Mouse (Mus musculus) heart, postnatal 14 days (tissue): ENCODE data around the gene Smco4. TPM values are rescaled to one million over a fixed set of nuclear protein-coding genes. Genes with fewer than 3 reads are reported as not detected.
"Not testable (repeated sequence)": the region's sequence is repeated elsewhere in the genome, so short reads cannot be mapped to it uniquely, and the experiment has no call there.

ENCODE experiments used
- DNase-seq, 2 experiments: peaks; one replicate each; pipeline ENCODE4 v3.0.0; 2021 to 2022
- intact Hi-C: fragments of 180-260 bp; cut with DNase I; formaldehyde crosslinking; loops from one replicate; pipeline ENCODE4 v1.15.1; 2025
- long read RNA-seq, 2 experiments: library from polyadenylated mRNA; stranded (forward); transcript quantifications; one replicate each; pipeline ENCODE4 v2.0.0; 2021
- total RNA-seq, 2 experiments: library from RNA; stranded (reverse); gene quantifications; 2 replicates each; pipeline ENCODE4 v1.2.3; 2021

Gene Smco4
- total RNA-seq = 10 to 100 TPM; 20.7 to 21.2 TPM
- long read RNA-seq, experiment 1, partial matches to known transcripts = 0 of 1 reads
- long read RNA-seq, experiment 1, other reads (novel, unspliced or antisense) = 1 of 1 reads
- long read RNA-seq, experiment 2, partial matches to known transcripts = 0 of 2 reads
- long read RNA-seq, experiment 2, other reads (novel, unspliced or antisense) = 0 of 2 reads

- peak; percentile 87 for DNase-seq
- intact Hi-C loops = loop anchor here (1.0 to 10.0 kb wide), 6 partner anchors 35 to 391 kb away; no protein-coding TSS in a partner anchor
Measured at GRCm38 (mm10) chr9:15493235-15493924, at the start of gene Smco4. Smco4 (plus strand) TSS chr9:15493432.

- intact Hi-C loops = no loop called here
- no peak for DNase-seq
Measured at GRCm38 (mm10) chr9:15447397-15447796, 45.8 kb upstream of the Smco4 start.

GRCm38 (mm10) chr9:15450921-15451320 lies 42.3 kb upstream of the Smco4 start:
- DNase-seq = no peak
- intact Hi-C loops = no loop called here

GRCm38 (mm10) chr9:15472256-15472655 lies 21.0 kb upstream of the Smco4 start:
- no peak for DNase-seq
- intact Hi-C loops = no loop called here

GRCm38 (mm10) chr9:15473206-15473605 lies 20.0 kb upstream of the Smco4 start:
- peak in 1 of 2 experiments; percentile 46 for DNase-seq
- intact Hi-C loops = no loop called here

- intact Hi-C loops = no loop called here
- DNase-seq = peak; percentile 42 to 52
Measured at GRCm38 (mm10) chr9:15477556-15477955, 15.7 kb upstream of the Smco4 start.

- intact Hi-C loops = no loop called here
- no peak for DNase-seq
Measured at GRCm38 (mm10) chr9:15487682-15488424, 5.4 kb upstream of the Smco4 start.

- no peak for DNase-seq
- intact Hi-C loops = no loop called here
Measured at GRCm38 (mm10) chr9:15489293-15489692, 3.9 kb upstream of the Smco4 start.

GRCm38 (mm10) chr9:15490331-15491100 lies 2.7 kb upstream of the Smco4 start:
- intact Hi-C loops = loop anchor here (5.0 to 10.0 kb wide), 2 partner anchors 122 to 394 kb away; no protein-coding TSS in a partner anchor
- DNase-seq = peak in 1 of 2 experiments; percentile 67

GRCm38 (mm10) chr9:15491686-15492085 lies 1.5 kb upstream of the Smco4 start:
- no peak for DNase-seq

GRCm38 (mm10) chr9:15492401-15492800 lies 831 bp upstream of the Smco4 start:
- intact Hi-C loops = loop anchor here (2.0 to 10.0 kb wide), 4 partner anchors 36 to 392 kb away; no protein-coding TSS in a partner anchor

More at GRCm38 (mm10) chr9:15491686-15492085, 1.5 kb upstream of the Smco4 start:
- intact Hi-C loops = loop anchor here (2.0 to 10.0 kb wide), 4 partner anchors 37 to 393 kb away; no protein-coding TSS in a partner anchor

GRCm38 (mm10) chr9:15493925-15494558 lies 810 bp downstream of the Smco4 start:
- DNase-seq = peak; percentile 74 to 75
- intact Hi-C loops = loop anchor here (1.0 to 10.0 kb wide), 6 partner anchors 35 to 391 kb away; no protein-coding TSS in a partner anchor

More at GRCm38 (mm10) chr9:15492401-15492800, 831 bp upstream of the Smco4 start:
- DNase-seq = no peak

- intact Hi-C loops = loop anchor here (10.0 kb wide), 1 partner anchor 390 kb away; no protein-coding TSS in a partner anchor
- DNase-seq = not testable (repeated sequence)
Measured at GRCm38 (mm10) chr9:15495281-15495680, 2.0 kb downstream of the Smco4 start.

GRCm38 (mm10) chr9:15495921-15496577 lies 2.8 kb downstream of the Smco4 start:
- intact Hi-C loops = loop anchor here (10.0 kb wide), 1 partner anchor 389 kb away; no protein-coding TSS in a partner anchor
- DNase-seq = no peak

- no peak for DNase-seq
- intact Hi-C loops = no loop called here
Measured at GRCm38 (mm10) chr9:15500025-15500424, 6.8 kb downstream of the Smco4 start.

GRCm38 (mm10) chr9:15501319-15502256 lies 8.4 kb downstream of the Smco4 start:
- DNase-seq = no peak
- intact Hi-C loops = no loop called here

GRCm38 (mm10) chr9:15502476-15502875 lies 9.2 kb downstream of the Smco4 start:
- intact Hi-C loops = no loop called here
- DNase-seq = no peak

GRCm38 (mm10) chr9:15503307-15503706 lies 10.1 kb downstream of the Smco4 start:
- DNase-seq = no peak
- intact Hi-C loops = no loop called here
